Mouse (Mus musculus) lung, postnatal 14 days (tissue): ENCODE measurements around the gene Rab15.
A peak's percentile ranks its signal among the peaks of the same experiment; 100 is the strongest.
"Not testable (repeated sequence)": the region's sequence is repeated elsewhere in the genome, so short reads cannot be mapped to it uniquely, and the experiment has no call there.

Experiments used
- DNase-seq: peaks from one replicate; pipeline ENCODE4 v3.0.0; 2021

Gene Rab15

GRCm38 (mm10) chr12:76818120-76818519 is 4.6 kb downstream of the Rab15 start:
- DNase-seq, result peak; percentile 30

GRCm38 (mm10) chr12:76817176-76817575 is 5.5 kb downstream of the Rab15 start:
- no peak for DNase-seq

- DNase-seq, result no peak
Observed at GRCm38 (mm10) chr12:76816720-76817119, 6.0 kb downstream of the Rab15 start.

GRCm38 (mm10) chr12:76814120-76814519 is 8.6 kb downstream of the Rab15 start:
- DNase-seq, result no peak

GRCm38 (mm10) chr12:76813543-76813942 is 9.2 kb downstream of the Rab15 start:
- DNase-seq, result no peak

- no peak for DNase-seq
Observed at GRCm38 (mm10) chr12:76811006-76811405, 11.7 kb downstream of the Rab15 start.

GRCm38 (mm10) chr12:76810491-76810890 is 12.2 kb downstream of the Rab15 start:
- DNase-seq, result no peak

GRCm38 (mm10) chr12:76807796-76808195 is 14.9 kb downstream of the Rab15 start:
- DNase-seq, result no peak

- no peak for DNase-seq
Observed at GRCm38 (mm10) chr12:76805056-76805811, 17.5 kb downstream of the Rab15 start.

- peak; percentile 57 for DNase-seq
Observed at GRCm38 (mm10) chr12:76803700-76804252, 18.9 kb downstream of the Rab15 start.

GRCm38 (mm10) chr12:76803028-76803427 is 19.7 kb downstream of the Rab15 start:
- no peak for DNase-seq

- DNase-seq, result no peak
Observed at GRCm38 (mm10) chr12:76798008-76798720, 24.5 kb downstream of the Rab15 start.

GRCm38 (mm10) chr12:76796938-76797539 is 25.7 kb downstream of the Rab15 start:
- no peak for DNase-seq

GRCm38 (mm10) chr12:76795350-76795749 is 27.4 kb downstream of the Rab15 start, which contains the start of gene Gpx2:
Gene Gpx2 (minus strand): TSS chr12:76795554.
- no peak for DNase-seq

- DNase-seq, result not testable (repeated sequence)
Observed at GRCm38 (mm10) chr12:76792540-76792939, 30.2 kb downstream of the Rab15 start.

- DNase-seq, result no peak
Observed at GRCm38 (mm10) chr12:76790446-76791084, 32.1 kb downstream of the Rab15 start.

GRCm38 (mm10) chr12:76784056-76784619 is 38.6 kb downstream of the Rab15 start:
- DNase-seq, result no peak

- DNase-seq, result no peak
Observed at GRCm38 (mm10) chr12:76780639-76781468, 41.9 kb downstream of the Rab15 start.

GRCm38 (mm10) chr12:76779951-76780350 is 42.8 kb downstream of the Rab15 start:
- no peak for DNase-seq

GRCm38 (mm10) chr12:76778305-76779083 is 44.2 kb downstream of the Rab15 start:
- no peak for DNase-seq

- DNase-seq, result no peak
Observed at GRCm38 (mm10) chr12:76777845-76778244, 44.9 kb downstream of the Rab15 start.
